Mouse (Mus musculus): ENCODE results near the gene Fgfr2. TPM values are rescaled to one million over a fixed set of nuclear protein-coding genes. Genes with fewer than 3 reads are reported as not detected.
A peak's percentile ranks its signal among the peaks of the same experiment; 100 is the strongest.

Fgfr2 gene
- total RNA-seq, 4 experiments from 2014 or later = 1.1 to 1.9 (median 1.4) TPM

- no peak for DNase-seq (ENCODE audit: low spot score)
Measured at GRCm38 (mm10) chr7:133008663-133009062, 114.5 kb downstream of the Fgfr2 start.

- DNase-seq (ENCODE audit: low spot score) = no peak
Measured at GRCm38 (mm10) chr7:133007343-133007742, 115.8 kb downstream of the Fgfr2 start.

GRCm38 (mm10) chr7:133005772-133006171, 117.4 kb downstream of the Fgfr2 start:
- DNase-seq (ENCODE audit: low spot score) = no peak

GRCm38 (mm10) chr7:133003421-133003820, 119.7 kb downstream of the Fgfr2 start:
- peak; percentile 77 for DNase-seq (ENCODE audit: low spot score)

GRCm38 (mm10) chr7:133002271-133002670, 120.9 kb downstream of the Fgfr2 start:
- no peak for DNase-seq (ENCODE audit: low spot score)

- DNase-seq (ENCODE audit: low spot score) = no peak
Measured at GRCm38 (mm10) chr7:133001388-133001787, 121.8 kb downstream of the Fgfr2 start.

- no peak for DNase-seq (ENCODE audit: low spot score)
Measured at GRCm38 (mm10) chr7:132999061-132999460, 124.1 kb downstream of the Fgfr2 start.

GRCm38 (mm10) chr7:132998639-132999038, 124.5 kb downstream of the Fgfr2 start:
- DNase-seq (ENCODE audit: low spot score) = no peak

GRCm38 (mm10) chr7:132996391-132996790, 126.8 kb downstream of the Fgfr2 start:
- no peak for DNase-seq (ENCODE audit: low spot score)

GRCm38 (mm10) chr7:132994628-132995191, 128.4 kb downstream of the Fgfr2 start:
- DNase-seq (ENCODE audit: low spot score) = no peak

- DNase-seq (ENCODE audit: low spot score) = no peak
Measured at GRCm38 (mm10) chr7:132994120-132994519, 129.0 kb downstream of the Fgfr2 start.

- DNase-seq (ENCODE audit: low spot score) = no peak
Measured at GRCm38 (mm10) chr7:132992967-132993615, 130.1 kb downstream of the Fgfr2 start.

GRCm38 (mm10) chr7:132991240-132991900, 131.8 kb downstream of the Fgfr2 start:
- no peak for DNase-seq (ENCODE audit: low spot score)

GRCm38 (mm10) chr7:132989839-132990238, 133.3 kb downstream of the Fgfr2 start:
- DNase-seq (ENCODE audit: low spot score) = no peak

- no peak for DNase-seq (ENCODE audit: low spot score)
Measured at GRCm38 (mm10) chr7:132982639-132983038, 140.5 kb downstream of the Fgfr2 start.

GRCm38 (mm10) chr7:132977981-132978380, 145.2 kb downstream of the Fgfr2 start:
- DNase-seq (ENCODE audit: low spot score) = no peak

GRCm38 (mm10) chr7:132976079-132976478, 147.1 kb downstream of the Fgfr2 start:
- no peak for DNase-seq (ENCODE audit: low spot score)

- DNase-seq (ENCODE audit: low spot score) = no peak
Measured at GRCm38 (mm10) chr7:132972079-132972478, 151.1 kb downstream of the Fgfr2 start.

- DNase-seq (ENCODE audit: low spot score) = no peak
Measured at GRCm38 (mm10) chr7:132965707-132966106, 157.4 kb downstream of the Fgfr2 start.

- DNase-seq (ENCODE audit: low spot score) = no peak
Measured at GRCm38 (mm10) chr7:132964395-132964794, 158.8 kb downstream of the Fgfr2 start.

- DNase-seq (ENCODE audit: low spot score) = no peak
Measured at GRCm38 (mm10) chr7:132950613-132951012, 172.5 kb downstream of the Fgfr2 start.

GRCm38 (mm10) chr7:132949968-132950367, 173.2 kb downstream of the Fgfr2 start:
- no peak for DNase-seq (ENCODE audit: low spot score)

GRCm38 (mm10) chr7:132940569-132940968, 182.6 kb downstream of the Fgfr2 start:
- DNase-seq (ENCODE audit: low spot score) = no peak
